Mouse (Mus musculus) small intestine, adult 2 months (tissue): ENCODE measurements around the gene Clpsl2.

Source experiments
- CTCF ChIP-seq: fragments of 200-500 bp; IDR thresholded peaks from 2 replicates; pipeline ENCODE4 v1.5.1; 2012; ENCODE audit warnings: low read depth, mild to moderate bottlenecking, control low read depth, inconsistent platforms, low read length, moderate library complexity, mixed read lengths; ENCODE audit not compliant: insufficient replicate concordance, insufficient read length; ENCODE audit errors: extremely low read depth
- POLR2A ChIP-seq: fragments of 200-500 bp; IDR thresholded peaks from 2 replicates; pipeline ENCODE4 v1.6.1; 2012; ENCODE audit warnings: low read depth, mild to moderate bottlenecking, control low read depth, inconsistent platforms, low read length, moderate library complexity

DNA sequence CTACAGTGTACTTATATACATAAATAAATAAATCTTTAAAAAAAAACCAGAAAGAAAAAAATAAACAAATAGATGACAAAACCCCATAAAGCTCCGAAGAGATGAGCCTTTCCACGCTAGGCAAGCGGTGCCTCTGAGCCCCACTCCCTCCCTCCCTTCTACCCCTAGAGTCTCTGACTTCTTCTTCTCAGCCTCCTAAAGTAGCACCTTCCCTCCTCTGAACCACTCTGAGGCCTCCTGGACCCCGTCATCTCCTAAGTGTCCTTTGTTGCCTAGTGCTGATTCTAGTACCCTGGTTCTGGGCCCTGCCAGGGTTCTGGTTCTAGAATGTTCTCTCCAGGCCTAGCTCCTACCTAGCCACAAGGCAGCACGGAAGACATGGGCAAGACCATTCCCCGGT, 18.7 kb upstream of the Clpsl2 start, which contains the start of gene Armc12:
- no peak for TF ChIP-seq POLR2A
- TF ChIP-seq CTCF = no peak
